ENCODE assay signal across 8 mouse cellular contexts in genomic region chr3:144399358-144400096, GRCm38 (mm10).
DNase-seq lines count a peak whose midpoint lies in the region; ATAC-seq and TF ChIP-seq lines count a peak whose summit lies in the region.

No protein-coding gene starts in this region.

- peak overlapping the region; percentile 49 for H3K4me2 ChIP-seq in hindbrain, embryonic 12.5 days (replicated peaks)
- H3K4me2 ChIP-seq in lung, postnatal 0 days (replicated peaks; ENCODE audit: low read depth, low read length), result peak overlapping the region; percentile 19; the same call in 1 of the 2 replicates

- peak overlapping the region; percentile 21 for H3K4me3 ChIP-seq in hindbrain, embryonic 12.5 days
- H3K4me3 ChIP-seq in lung, postnatal 0 days (ENCODE audit: low read depth, low read length), result no peak overlapping the region

- 32% methylated on average over 21 of the region's 21 CpGs for WGBS in hindbrain, embryonic 12.5 days
- WGBS in lung, postnatal 0 days, result 43% methylated on average over 21 of the region's 21 CpGs

- peak; percentile 94 for TF ChIP-seq CTCF in lung, postnatal 0 days (IDR thresholded peaks at IDR 0.05)

- no peaks in the 10 kb centered on the region for H3K36me3 ChIP-seq in hindbrain, embryonic 12.5 days
- H3K36me3 ChIP-seq in lung, postnatal 0 days (ENCODE audit: insufficient read depth, low read length), result no peaks in the 10 kb centered on the region

- DNase-seq in Muller cell, postnatal 12 days (ENCODE audit: inconsistent ontology term), result peak; percentile 71
- DNase-seq in cerebellum, postnatal 10 days, result peak; percentile 96 to 98
- DNase-seq in frontal cortex, postnatal 10 days (ENCODE audit: low spot score in 2 of 2), result peak; percentile 69 to 84
- DNase-seq in layer of hippocampus, postnatal 10 days (ENCODE audit: low spot score in 2 of 2), result peak; percentile 95 to 96
- peak; percentile 88 for DNase-seq in lung, postnatal 0 days (ENCODE audit: low spot score)
- DNase-seq in retina, adult 2 months (ENCODE audit: low read depth, low spot score), result peak; percentile 50
- peak; percentile 79 for DNase-seq in thymus, postnatal 25 days

- no peak for TF ChIP-seq EP300 in lung, postnatal 0 days (IDR thresholded peaks at IDR 0.05)

- H3K4me1 ChIP-seq in hindbrain, embryonic 12.5 days, result peaks cover 6% of the 10 kb centered on the region; the same call in 1 of the 2 replicates
- no peaks in the 10 kb centered on the region for H3K4me1 ChIP-seq in lung, postnatal 0 days (ENCODE audit: insufficient read depth, low read depth, low read length)

- H3K27me3 ChIP-seq in hindbrain, embryonic 12.5 days, result no peaks in the 10 kb centered on the region
- H3K27me3 ChIP-seq in lung, postnatal 0 days (replicated peaks; ENCODE audit: insufficient read depth, low read length), result no peaks in the 10 kb centered on the region

- no peak overlapping the region for H3K27ac ChIP-seq in hindbrain, embryonic 12.5 days
- H3K27ac ChIP-seq in lung, postnatal 0 days (ENCODE audit: low read length), result no peak overlapping the region

- peak; percentile 88 for ATAC-seq in hindbrain, embryonic 12.5 days (ENCODE audit: low FRiP score)
- ATAC-seq in lung, postnatal 0 days, result peak; percentile 79

- H3K9ac ChIP-seq in hindbrain, embryonic 12.5 days, result no peak overlapping the region
- no peak overlapping the region for H3K9ac ChIP-seq in lung, postnatal 0 days (replicated peaks; ENCODE audit: low read depth)

- no peaks in the 10 kb centered on the region for H3K9me3 ChIP-seq in hindbrain, embryonic 12.5 days (replicated peaks)
- H3K9me3 ChIP-seq in lung, postnatal 0 days (ENCODE audit: low read length), result no peaks in the 10 kb centered on the region
